Mouse (Mus musculus): Measurements from ENCODE around the gene Zfp536. TPM values are rescaled to one million over a fixed set of nuclear protein-coding genes. Genes with fewer than 3 reads are reported as not detected.
"Not testable (repeated sequence)": the region's sequence is repeated elsewhere in the genome, so short reads cannot be mapped to it uniquely, and the experiment has no call there.

The Zfp536 gene
- polyA plus RNA-seq, 1 experiment from 2014 or later: 36.0 TPM

GRCm38 (mm10) chr7:37718671-37719402 is 54.6 kb downstream of the Zfp536 start:
- no peak overlapping the region for H3K9ac ChIP-seq (replicated peaks)
- H3K27ac ChIP-seq (replicated peaks): no peak overlapping the region
- H3K27me3 ChIP-seq: no peaks in the 10 kb centered on the region
- no peak overlapping the region for H3K4me2 ChIP-seq (replicated peaks)
- H3K9me3 ChIP-seq: no peaks in the 10 kb centered on the region
- peaks cover 28% of the 10 kb centered on the region for H3K4me1 ChIP-seq
- H3K4me3 ChIP-seq: no peak overlapping the region
- WGBS: 69% methylated on average over 15 of the region's 15 CpGs
- H3K36me3 ChIP-seq: no peaks in the 10 kb centered on the region
- ATAC-seq (replicated peaks): no peak

DNA sequence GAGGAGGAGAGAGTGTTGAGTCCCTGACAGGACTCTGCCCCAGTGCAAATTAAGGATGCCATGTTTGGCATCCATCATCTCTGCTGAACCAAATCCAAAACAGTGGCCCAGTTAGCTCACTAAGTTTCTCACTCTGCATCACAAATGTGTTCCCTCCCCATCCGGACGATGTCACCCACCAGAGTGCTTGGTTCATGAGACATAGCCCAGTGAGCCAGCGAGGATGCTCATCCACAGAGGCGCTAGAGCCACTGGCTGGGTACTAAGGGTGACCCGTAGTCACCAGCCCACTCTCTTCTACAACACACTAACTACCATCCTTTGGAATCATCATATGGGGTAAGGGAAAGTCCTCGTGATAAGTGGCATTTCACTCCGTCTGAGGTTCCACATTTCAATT is 56.4 kb downstream of the Zfp536 start:
- no peak for ATAC-seq (replicated peaks)
- peaks cover 11% of the 10 kb centered on the region; the same call in 1 of the 2 replicates for H3K4me1 ChIP-seq
- no peak overlapping the region for H3K27ac ChIP-seq (replicated peaks)

DNA sequence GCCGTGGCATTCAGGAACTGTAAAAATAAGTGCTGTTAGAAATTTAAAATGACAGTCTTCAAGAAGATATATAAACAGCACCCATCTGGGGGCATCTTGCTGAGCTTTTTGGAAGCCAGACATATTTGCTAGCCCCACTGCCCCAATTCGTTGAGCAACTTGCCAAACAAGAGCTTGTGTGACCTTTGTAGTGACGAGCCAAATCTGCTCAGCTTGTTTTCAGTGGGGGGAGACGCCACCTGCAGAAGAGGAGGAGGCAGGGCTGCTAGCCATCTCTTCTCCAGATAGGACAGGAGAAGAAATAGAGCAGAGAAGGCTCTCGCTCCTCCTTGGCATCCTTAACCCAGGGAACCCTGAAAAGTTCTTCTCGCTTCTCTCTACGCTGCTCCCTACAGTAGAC is 56.8 kb downstream of the Zfp536 start:
- WGBS: 68% methylated on average over 7 of the region's 7 CpGs
- no peak for ATAC-seq (replicated peaks)
- no peaks in the 10 kb centered on the region for H3K27me3 ChIP-seq
- no peaks in the 10 kb centered on the region for H3K9me3 ChIP-seq
- peaks cover 6% of the 10 kb centered on the region; the same call in 1 of the 2 replicates for H3K4me1 ChIP-seq
- H3K4me2 ChIP-seq (replicated peaks): no peak overlapping the region
- H3K4me3 ChIP-seq: no peak overlapping the region
- H3K27ac ChIP-seq (replicated peaks): no peak overlapping the region
- no peak overlapping the region for H3K9ac ChIP-seq (replicated peaks)
- H3K36me3 ChIP-seq: no peaks in the 10 kb centered on the region

More for the DNA sequence above, 56.4 kb downstream of the Zfp536 start:
- H3K27me3 ChIP-seq: no peaks in the 10 kb centered on the region
- no peak overlapping the region for H3K9ac ChIP-seq (replicated peaks)
- no peaks in the 10 kb centered on the region for H3K9me3 ChIP-seq
- H3K4me2 ChIP-seq (replicated peaks): no peak overlapping the region
- no peak overlapping the region for H3K4me3 ChIP-seq
- H3K36me3 ChIP-seq: no peaks in the 10 kb centered on the region
- WGBS: 84% methylated on average over 7 of the region's 7 CpGs

GRCm38 (mm10) chr7:37704464-37704863 is 69.0 kb downstream of the Zfp536 start:
- 0 out of 2 replicates have a peak, but pooled peaks cover 3% of the 10 kb centered on the region for H3K4me1 ChIP-seq
- no peak overlapping the region for H3K27ac ChIP-seq (replicated peaks)
- no peaks in the 10 kb centered on the region for H3K36me3 ChIP-seq
- H3K9me3 ChIP-seq: no peaks in the 10 kb centered on the region
- no peak overlapping the region for H3K4me3 ChIP-seq
- H3K9ac ChIP-seq (replicated peaks): no peak overlapping the region
- H3K27me3 ChIP-seq: no peaks in the 10 kb centered on the region
- no peak; the same call in 1 of the 2 replicates for ATAC-seq (replicated peaks)
- no peak overlapping the region for H3K4me2 ChIP-seq (replicated peaks)
- WGBS: 83% methylated on average over 9 of the region's 9 CpGs

- not testable (repeated sequence) for H3K4me3 ChIP-seq; H3K9me3 ChIP-seq; H3K36me3 ChIP-seq; H3K27me3 ChIP-seq; H3K27ac ChIP-seq (replicated peaks); H3K9ac ChIP-seq (replicated peaks); ATAC-seq (replicated peaks); H3K4me2 ChIP-seq (replicated peaks)
- 95% methylated on average over 3 of the region's 3 CpGs for WGBS
- H3K4me1 ChIP-seq: peaks cover 13% of the 10 kb centered on the region; the same call in 1 of the 2 replicates
These were observed 76.1 kb downstream of the Zfp536 start for GRCm38 (mm10) chr7:37697378-37697777.

DNA sequence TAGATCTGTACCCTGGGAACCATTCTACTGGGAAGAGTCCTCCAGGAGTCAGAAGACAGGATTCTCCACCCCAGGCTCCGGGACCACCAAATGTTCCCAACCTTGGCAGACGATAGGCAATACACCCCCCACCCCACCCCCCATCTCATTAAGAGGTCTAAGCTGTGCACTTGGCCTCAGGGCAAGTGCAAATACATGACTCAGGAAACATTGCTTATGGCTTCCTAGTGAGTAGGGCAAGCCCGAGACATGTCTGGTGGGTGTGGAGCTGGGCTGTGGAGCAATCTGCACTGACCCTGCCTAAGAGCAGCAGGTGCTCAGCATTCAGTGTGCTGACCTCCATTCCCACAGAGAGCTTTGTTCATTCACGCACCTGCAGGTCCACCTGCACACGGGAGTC is 78.4 kb downstream of the Zfp536 start:
- H3K27ac ChIP-seq (replicated peaks): no peak overlapping the region
- H3K9me3 ChIP-seq: no peaks in the 10 kb centered on the region
- no peak overlapping the region for H3K4me3 ChIP-seq
- H3K4me2 ChIP-seq (replicated peaks): no peak overlapping the region
- no peak overlapping the region for H3K9ac ChIP-seq (replicated peaks)
- H3K4me1 ChIP-seq: peaks cover 20% of the 10 kb centered on the region
- WGBS: 42% methylated on average over 5 of the region's 5 CpGs
- H3K27me3 ChIP-seq: no peaks in the 10 kb centered on the region
- H3K36me3 ChIP-seq: no peaks in the 10 kb centered on the region
- ATAC-seq (replicated peaks): peak; percentile 26; the same call in 1 of the 2 replicates

- H3K27ac ChIP-seq (replicated peaks): peak overlapping the region; percentile 72
- H3K36me3 ChIP-seq: no peaks in the 10 kb centered on the region
- H3K9me3 ChIP-seq: no peaks in the 10 kb centered on the region
- no peak overlapping the region for H3K9ac ChIP-seq (replicated peaks)
- no peak; the same call in 1 of the 2 replicates for ATAC-seq (replicated peaks)
- no peak overlapping the region for H3K4me3 ChIP-seq
- peaks cover 32% of the 10 kb centered on the region for H3K4me1 ChIP-seq
- 13% methylated on average over 10 of the region's 10 CpGs for WGBS
- H3K27me3 ChIP-seq: no peaks in the 10 kb centered on the region
- 0 out of 2 replicates have a peak overlapping the region, but pooled peaks have one; percentile 37 for H3K4me2 ChIP-seq (replicated peaks)
These were observed 82.8 kb downstream of the Zfp536 start for GRCm38 (mm10) chr7:37690606-37691005.

DNA sequence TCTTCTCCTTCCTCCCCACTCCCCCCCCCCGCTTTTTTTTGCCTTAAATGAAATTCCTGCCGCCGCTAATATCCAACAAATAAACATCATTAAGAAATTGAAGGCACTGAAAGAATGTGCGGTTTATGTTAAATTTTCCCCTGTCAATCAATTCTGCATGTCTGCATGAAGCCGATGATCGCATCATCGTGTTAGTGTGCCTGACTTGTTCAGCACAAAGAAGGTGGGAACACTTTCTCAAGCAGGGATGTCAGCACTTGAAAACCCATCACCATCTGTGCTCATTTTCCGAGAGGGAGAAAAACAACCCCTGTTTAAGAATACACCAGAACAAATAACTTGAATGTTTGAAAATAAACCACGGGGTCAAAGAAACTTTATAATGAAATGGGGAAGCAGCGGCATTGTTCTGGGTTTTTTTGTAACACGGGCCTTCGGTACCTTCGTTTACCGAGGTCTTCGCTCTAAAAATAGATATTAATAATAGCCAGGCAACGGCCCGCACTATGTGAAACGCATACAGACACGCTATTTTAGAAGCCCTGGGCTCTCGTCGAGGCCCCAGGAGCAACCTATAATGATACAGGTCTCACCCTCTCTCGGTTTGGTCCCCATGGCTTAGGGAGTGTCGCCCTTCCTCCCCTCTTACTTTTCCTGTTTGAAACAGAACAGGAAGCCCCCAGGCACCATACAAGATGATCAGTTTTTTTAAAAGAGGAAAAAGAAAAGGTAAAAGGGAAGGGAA is 83.7 kb downstream of the Zfp536 start:
- no peaks in the 10 kb centered on the region for H3K9me3 ChIP-seq
- H3K9ac ChIP-seq (replicated peaks): peak overlapping the region; percentile 11; the same call in 1 of the 2 replicates
- H3K4me3 ChIP-seq: peak overlapping the region; percentile 11; the same call in 1 of the 2 replicates
- H3K36me3 ChIP-seq: no peaks in the 10 kb centered on the region
- peaks cover 25% of the 10 kb centered on the region for H3K4me1 ChIP-seq
- ATAC-seq (replicated peaks): peak; percentile 63; the same call in 1 of the 2 replicates
- peak overlapping the region; percentile 72 for H3K27ac ChIP-seq (replicated peaks)
- no peaks in the 10 kb centered on the region for H3K27me3 ChIP-seq
- peak overlapping the region; percentile 37 for H3K4me2 ChIP-seq (replicated peaks)
- 3% methylated on average over 23 of the region's 23 CpGs for WGBS

DNA sequence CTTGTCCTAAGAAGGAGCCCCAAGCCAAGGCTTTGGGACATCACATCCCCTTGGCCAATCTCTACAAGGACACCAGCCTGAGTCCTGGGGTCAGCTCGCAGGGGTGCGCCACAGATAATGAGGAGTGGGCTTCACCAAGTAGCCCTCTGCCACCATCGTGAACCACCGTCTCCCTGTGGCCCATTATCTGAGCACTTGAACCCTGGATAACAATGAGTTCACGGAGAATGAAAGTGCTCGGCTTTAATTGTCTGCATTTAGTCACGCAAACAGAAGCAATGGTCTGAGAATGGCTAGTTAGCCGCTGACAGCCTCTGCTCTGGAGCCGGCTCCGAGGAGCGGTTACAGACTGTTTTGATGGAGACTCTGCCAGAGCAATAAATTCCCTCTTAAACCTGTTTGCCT is 84.3 kb downstream of the Zfp536 start:
- Histone ChIP-seq H3K4me2 (replicated peaks) (peak overlapping the region; percentile 37), H3K36me3 (no peaks in the 10 kb centered on the region), H3K27ac (replicated peaks) (peak overlapping the region; percentile 72; the same call in 1 of the 2 replicates), H3K9me3 (no peaks in the 10 kb centered on the region), H3K27me3 (no peaks in the 10 kb centered on the region), H3K9ac (replicated peaks) (peak overlapping the region; percentile 34; the same call in 1 of the 2 replicates), H3K4me3 (peak overlapping the region; percentile 11; the same call in 1 of the 2 replicates), H3K4me1 (peaks cover 25% of the 10 kb centered on the region)
- ATAC-seq (replicated peaks): peak; percentile 53; the same call in 1 of the 2 replicates
- WGBS: 8% methylated on average over 11 of the region's 11 CpGs

- H3K9me3 ChIP-seq: no peaks in the 10 kb centered on the region
- H3K27me3 ChIP-seq: no peaks in the 10 kb centered on the region
- H3K27ac ChIP-seq (replicated peaks): no peak overlapping the region
- no peak overlapping the region for H3K9ac ChIP-seq (replicated peaks)
- H3K36me3 ChIP-seq: no peaks in the 10 kb centered on the region
- no peak overlapping the region for H3K4me3 ChIP-seq
- peaks cover 22% of the 10 kb centered on the region for H3K4me1 ChIP-seq
- no peak overlapping the region for H3K4me2 ChIP-seq (replicated peaks)
- ATAC-seq (replicated peaks): no peak
- WGBS: 90% methylated on average over 2 of the region's 2 CpGs
These were observed 87.1 kb downstream of the Zfp536 start for GRCm38 (mm10) chr7:37686366-37686765.

DNA sequence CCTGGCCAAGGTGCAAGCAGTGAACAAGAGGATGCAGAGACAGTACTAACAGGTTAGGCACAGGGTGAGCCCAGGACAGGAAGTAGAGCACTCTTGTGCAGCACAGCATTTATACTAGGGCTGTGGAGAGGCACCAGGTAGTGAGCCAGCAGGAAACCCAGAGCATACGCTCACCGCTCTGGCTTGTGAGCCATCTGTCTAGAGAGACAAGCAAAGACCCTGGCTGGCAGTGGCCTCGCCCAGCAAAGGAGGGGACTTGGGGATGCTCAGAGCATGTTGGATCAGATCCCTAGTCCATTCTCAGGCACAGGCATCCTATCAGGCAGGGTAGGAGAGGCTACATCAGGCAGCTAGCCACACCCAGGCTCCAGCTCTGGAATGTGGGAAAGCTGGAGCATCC is 88.2 kb downstream of the Zfp536 start:
- no peak for ATAC-seq (replicated peaks)
- no peak overlapping the region for H3K4me3 ChIP-seq
- H3K4me1 ChIP-seq: peaks cover 16% of the 10 kb centered on the region
- H3K27ac ChIP-seq (replicated peaks): no peak overlapping the region
- H3K9me3 ChIP-seq: no peaks in the 10 kb centered on the region
- no peaks in the 10 kb centered on the region for H3K27me3 ChIP-seq
- H3K36me3 ChIP-seq: no peaks in the 10 kb centered on the region
- H3K4me2 ChIP-seq (replicated peaks): no peak overlapping the region
- 82% methylated on average over 3 of the region's 3 CpGs for whole genome bisulfite sequencing
- no peak overlapping the region for H3K9ac ChIP-seq (replicated peaks)

- H3K4me2 ChIP-seq (replicated peaks): no peak overlapping the region
- H3K36me3 ChIP-seq: no peaks in the 10 kb centered on the region
- H3K9ac ChIP-seq (replicated peaks): no peak overlapping the region
- H3K27me3 ChIP-seq: no peaks in the 10 kb centered on the region
- H3K4me3 ChIP-seq: no peak overlapping the region
- WGBS: 47% methylated on average over 3 of the region's 3 CpGs
- no peaks in the 10 kb centered on the region for H3K9me3 ChIP-seq
- ATAC-seq (replicated peaks): no peak
- no peaks in the 10 kb centered on the region for H3K4me1 ChIP-seq
- no peak overlapping the region for H3K27ac ChIP-seq (replicated peaks)
These were observed 92.1 kb downstream of the Zfp536 start for GRCm38 (mm10) chr7:37681335-37681734.
